Mouse (Mus musculus) ovary, postnatal 14 days (tissue): ENCODE data around the gene Hhipl1.

Experiments
- DNase-seq: peaks from one replicate; pipeline ENCODE4 v3.0.0; 2022; ENCODE audit warnings: low spot score

Hhipl1 gene

GRCm38 (mm10) chr12:108277341-108277841 is 28.7 kb upstream of the Hhipl1 start:
- no peak for DNase-seq

DNA sequence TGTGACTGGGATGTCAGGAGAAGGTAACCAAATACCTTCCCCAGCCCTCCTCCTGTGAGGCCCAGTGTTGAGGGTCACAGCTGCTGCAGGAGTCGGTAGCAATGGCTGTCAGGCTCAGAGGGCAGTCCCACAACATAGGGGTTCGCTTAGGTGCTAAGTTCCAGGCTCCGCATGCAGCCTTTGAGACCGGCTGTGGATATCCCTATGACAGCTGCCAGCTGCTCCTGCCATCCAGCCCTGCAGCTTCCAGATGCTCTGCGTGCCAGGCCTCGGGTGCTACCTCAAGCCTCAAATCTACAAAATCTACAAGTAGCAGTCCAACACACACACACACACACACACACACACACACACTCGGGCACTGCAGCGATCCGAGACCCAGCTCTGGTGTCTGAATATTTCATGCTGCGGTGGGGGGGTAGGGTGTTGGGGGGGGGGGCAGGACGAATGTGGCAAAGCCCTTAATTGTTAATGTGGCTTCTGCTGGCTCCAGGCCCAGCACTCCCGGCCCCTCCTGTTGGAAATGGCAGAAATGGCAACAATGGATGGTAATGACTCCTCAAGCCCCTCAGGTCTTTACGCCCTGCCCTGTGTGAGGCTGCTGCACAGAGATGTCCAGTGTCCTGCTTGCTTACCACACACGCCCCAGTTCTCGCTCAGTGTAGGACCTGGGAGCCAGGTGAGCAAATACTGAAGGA is 27.7 kb upstream of the Hhipl1 start:
- DNase-seq = no peak

DNA sequence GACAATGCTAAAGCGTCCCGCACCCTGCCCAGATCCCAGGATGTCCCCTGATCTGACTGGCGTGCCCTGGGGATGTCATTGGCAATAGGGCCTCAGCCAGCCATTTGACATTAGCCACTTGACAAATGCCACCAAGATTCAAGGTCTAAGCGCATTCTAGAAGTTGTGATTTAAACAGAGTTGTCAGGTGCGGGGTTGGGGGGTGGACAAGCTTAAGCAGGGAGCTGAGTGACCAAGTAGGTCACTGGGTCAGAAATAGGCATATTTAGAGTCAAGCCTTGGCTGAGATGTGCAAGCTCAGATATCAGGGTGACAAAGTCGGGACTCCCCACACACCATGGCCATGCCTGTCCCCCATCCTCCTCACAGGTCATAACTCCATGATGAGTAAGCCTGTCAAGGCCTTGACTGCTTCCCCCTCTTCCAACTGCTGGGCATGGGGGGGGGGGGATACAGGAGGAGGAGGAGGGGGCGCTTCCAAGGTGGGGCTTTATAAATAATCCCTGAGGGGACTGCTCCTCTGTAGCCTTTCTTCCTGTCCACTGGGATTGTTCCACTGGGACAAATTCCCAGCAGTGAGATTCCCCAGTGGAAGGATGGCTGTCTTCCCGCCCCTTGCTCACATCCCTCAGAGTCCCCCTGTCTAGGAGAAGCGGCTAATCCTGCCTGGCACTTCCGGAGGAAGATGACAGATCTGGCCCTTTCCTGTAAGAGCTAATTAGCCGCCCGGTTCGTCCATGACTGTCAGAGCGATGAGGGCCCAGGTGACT is 21.4 kb upstream of the Hhipl1 start:
- no peak for DNase-seq

DNA sequence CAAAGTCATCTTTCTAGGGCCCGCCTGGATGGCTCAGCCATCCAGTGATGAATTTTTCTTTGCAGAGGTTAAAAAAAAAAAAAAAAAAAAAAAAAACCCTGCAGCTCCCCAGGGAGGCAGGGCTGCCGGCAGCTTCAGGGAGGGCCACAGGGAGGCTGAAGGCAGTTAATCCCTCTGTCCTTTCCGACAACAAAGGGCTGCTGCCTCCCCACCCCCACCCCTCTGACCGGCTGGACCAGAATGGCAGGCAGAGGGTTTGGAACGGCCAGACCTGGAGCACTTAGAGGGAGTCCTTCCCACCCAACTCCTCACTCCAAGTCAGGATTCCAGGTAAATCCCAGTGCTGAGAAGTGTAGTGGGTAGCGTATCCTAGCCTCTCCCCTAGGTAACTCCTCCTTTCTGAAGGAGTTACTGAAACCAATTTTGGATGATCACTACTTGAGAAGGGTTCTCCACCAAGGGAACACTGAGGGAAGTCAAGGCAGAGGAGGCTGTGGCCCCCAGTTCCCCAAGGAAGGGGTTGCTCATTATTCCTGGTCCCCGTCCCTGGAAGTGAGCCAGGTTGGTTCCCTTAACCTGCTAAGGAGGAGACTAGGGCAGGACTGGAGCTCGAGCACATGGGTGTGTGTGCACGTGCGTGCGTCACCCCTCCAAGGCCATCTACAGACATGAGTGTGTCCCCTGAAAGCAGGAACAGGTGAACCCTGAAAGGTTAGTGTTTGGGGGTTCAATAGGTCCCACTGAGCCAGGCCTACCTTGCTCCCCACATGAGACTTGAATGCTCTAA is 20.7 kb upstream of the Hhipl1 start:
- no peak for DNase-seq

DNA sequence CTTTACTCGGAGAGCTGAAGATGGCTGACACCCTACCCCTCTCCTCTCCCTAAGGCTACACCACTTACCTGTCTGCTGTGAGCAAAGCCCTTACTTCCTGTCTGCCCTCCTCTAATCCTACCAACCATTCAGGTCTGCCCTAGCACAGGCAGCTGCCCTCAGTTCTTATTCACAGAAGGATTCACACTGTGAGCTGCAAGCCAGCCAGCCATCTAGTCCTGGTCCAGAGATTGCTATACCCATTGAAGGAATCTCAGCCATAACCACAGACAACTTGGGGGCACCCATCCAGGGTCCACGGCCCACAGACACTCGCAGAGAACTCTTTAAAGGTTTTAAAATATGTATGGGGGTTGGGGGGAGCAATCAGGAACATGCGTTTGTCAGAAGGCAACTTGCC is 19.7 kb upstream of the Hhipl1 start:
- DNase-seq = no peak

GRCm38 (mm10) chr12:108287011-108287410 is 19.1 kb upstream of the Hhipl1 start:
- DNase-seq = no peak

DNA sequence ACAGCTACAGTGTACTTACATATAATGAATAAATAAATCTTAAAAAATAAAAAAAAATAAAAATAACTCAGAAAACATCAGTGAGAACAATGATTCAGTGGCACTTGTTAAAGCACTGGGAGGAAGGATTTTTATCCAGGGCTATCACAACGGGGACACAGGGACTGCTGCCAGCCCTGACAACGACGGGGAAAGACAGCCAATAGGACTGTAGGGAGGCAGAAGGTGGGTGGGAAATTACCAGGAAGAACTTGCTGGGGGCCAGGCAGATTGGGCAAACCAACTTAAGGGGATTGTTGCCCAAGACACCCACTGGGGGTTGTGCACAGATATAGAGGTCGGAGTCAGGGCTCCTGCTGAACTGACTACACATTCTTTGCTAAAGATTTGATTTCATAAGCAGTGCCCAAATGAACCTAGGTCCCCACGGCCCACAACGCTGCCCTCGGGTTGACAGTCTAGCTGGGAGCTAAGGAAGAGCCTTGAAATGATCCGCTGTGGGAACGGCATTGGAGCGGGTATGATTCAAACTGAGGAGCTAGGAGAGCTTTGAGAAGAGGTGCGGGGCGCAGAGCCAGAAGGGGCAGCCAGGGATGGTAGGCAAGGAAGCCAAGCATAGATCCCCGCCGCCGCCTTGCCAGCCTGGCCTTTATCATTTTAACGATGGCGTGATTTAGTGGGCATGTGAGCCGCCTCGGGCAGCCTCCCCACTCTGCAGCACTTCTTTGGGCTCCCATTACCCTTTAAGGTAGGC is 17.8 kb upstream of the Hhipl1 start:
- DNase-seq = no peak

GRCm38 (mm10) chr12:108292419-108292818 is 13.7 kb upstream of the Hhipl1 start:
- DNase-seq = no peak

DNA sequence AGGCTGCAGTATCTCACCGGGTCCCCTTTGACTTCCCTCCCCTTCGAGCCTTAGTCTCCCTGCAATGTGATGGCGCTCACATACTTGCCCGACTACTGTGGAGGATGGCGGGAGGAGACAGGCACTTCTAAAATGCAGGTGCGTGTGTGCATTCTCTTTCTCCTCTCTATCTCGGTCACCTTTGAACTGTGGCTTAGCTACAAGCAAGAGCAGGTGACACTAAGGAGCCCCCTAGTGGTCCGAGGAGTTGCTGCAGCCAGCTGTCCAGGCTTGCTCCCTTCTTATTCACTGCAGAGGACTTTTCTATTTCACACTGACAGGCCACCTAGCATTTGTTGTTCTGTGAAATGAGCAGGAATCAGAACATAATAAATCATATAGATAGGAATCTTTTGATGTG is 13.1 kb upstream of the Hhipl1 start:
- DNase-seq = peak; percentile 67

DNA sequence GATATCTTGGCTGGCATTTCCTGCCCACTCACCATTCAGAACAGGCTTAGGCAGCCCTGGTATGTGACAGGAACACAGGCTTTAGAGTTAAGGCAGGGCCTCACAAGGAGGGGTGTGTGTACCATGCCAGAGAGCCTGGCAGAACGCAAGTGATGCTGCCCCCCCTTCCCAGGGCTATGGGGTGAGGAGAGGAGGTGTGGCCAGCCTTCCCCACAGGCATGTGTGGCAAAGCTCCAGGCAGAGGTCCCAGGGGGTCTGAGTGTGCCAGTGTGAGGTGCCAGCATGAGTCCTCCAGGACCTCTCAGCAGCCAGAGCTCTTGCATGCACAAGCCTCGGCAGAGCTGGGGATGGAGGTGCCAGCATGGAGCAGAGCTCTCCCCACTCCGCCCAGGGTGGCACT is 11.4 kb upstream of the Hhipl1 start:
- no peak for DNase-seq

DNA sequence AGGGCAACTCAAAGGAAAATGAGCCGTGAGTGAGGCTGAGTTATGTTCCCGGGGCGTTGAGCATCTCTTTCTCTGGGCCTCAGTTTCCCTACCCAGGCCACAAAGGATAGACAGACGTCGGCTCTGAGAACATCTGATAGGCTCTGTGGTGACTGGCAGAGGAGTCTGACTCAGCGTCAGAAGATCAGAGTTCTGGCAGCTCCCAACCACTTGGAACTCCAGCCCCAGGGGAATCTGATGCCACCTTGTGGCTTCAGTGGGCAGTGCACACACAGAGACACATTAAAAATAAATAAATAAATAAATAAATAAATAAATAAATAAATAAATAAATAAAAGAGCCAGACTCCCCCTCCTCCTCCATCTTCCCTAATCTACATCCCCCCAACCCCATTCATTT is 9.0 kb upstream of the Hhipl1 start:
- DNase-seq = no peak

- DNase-seq = no peak
These were observed 5.1 kb upstream of the Hhipl1 start for GRCm38 (mm10) chr12:108301006-108301405.

- no peak for DNase-seq
These were observed 2.2 kb upstream of the Hhipl1 start for GRCm38 (mm10) chr12:108303778-108304365.

DNA sequence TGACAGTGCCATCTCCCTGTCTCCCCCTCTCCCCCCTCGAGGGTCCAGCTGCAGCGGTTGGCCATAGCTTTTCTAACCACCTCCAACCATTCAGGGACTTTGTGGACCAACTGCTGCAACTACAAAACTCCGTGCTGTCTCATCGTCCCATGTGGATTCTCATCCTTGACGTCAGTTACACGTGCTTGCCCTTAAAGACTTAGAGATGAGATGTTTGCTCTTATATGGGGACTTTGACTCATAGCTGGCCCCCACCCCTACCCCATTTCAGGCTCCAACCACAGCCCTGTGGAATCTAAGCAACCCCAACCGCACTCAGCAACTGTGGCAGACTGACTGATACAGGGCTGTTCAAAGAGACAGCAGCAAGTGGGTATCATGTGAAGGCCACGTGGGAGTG is 898 bp upstream of the Hhipl1 start:
- DNase-seq = no peak

DNA sequence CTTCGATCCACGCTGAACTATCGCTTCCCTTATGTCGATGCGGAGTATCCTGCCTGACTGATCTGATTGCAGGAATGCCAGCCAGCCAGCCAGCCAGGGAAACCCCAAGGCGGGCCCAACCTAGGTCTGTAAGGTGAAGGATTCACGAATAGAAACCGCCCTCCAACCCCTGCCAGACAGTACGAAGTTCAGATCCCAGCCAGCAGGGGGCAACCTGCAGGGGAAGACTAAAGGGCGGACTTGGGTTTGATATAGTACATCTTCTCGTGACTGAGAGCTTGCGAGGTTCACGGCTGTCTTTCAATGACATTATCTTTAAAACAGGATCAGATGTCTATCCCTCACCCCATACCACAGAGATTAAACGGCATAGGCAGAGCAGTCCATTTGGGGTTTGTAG is 1.5 kb downstream of the Hhipl1 start:
- DNase-seq = no peak

- no peak for DNase-seq
These were observed 2.3 kb downstream of the Hhipl1 start for GRCm38 (mm10) chr12:108308363-108308856.

- no peak for DNase-seq
These were observed 3.2 kb downstream of the Hhipl1 start for GRCm38 (mm10) chr12:108309116-108309794.

GRCm38 (mm10) chr12:108310041-108310440 is 4.0 kb downstream of the Hhipl1 start:
- no peak for DNase-seq

GRCm38 (mm10) chr12:108310456-108311027 is 4.5 kb downstream of the Hhipl1 start:
- no peak for DNase-seq

GRCm38 (mm10) chr12:108311741-108312290 is 5.7 kb downstream of the Hhipl1 start:
- DNase-seq = no peak
